Mouse (Mus musculus) stomach, postnatal 0 days (tissue): ENCODE data around the gene Lpar6. TPM values are rescaled to one million over a fixed set of nuclear protein-coding genes. Genes with fewer than 3 reads are reported as not detected.

Source experiments
- ATAC-seq: fragments of 200-750 bp; cut with Nextera tagmentation; 2 replicates; pipeline ENCODE4 v1.8.0; 2017; ENCODE audit not compliant: low FRiP score, low TSS enrichment
- DNase-seq: peaks from one replicate; pipeline ENCODE4 v3.0.0-alpha.2; 2016; ENCODE audit warnings: low spot score
- H3K27ac ChIP-seq: fragments of 300-500 bp; sonication (generic); replicated peaks from 2 replicates; pipeline ENCODE4 v1.5.1; 2014; ENCODE audit warnings: mild to moderate bottlenecking, control low read depth
- H3K27me3 ChIP-seq: fragments of 300-500 bp; sonication (generic); 2 replicates; pipeline ENCODE4 v1.6.1; 2014; ENCODE audit warnings: low read length; ENCODE audit not compliant: control insufficient read depth, insufficient read depth
- H3K36me3 ChIP-seq: fragments of 300-500 bp; sonication (generic); 2 replicates; pipeline ENCODE4 v1.6.1; 2014; ENCODE audit warnings: low read length, mixed read lengths; ENCODE audit not compliant: control insufficient read depth, insufficient read depth
- H3K4me1 ChIP-seq: fragments of 300-500 bp; sonication (generic); replicated peaks from 2 replicates; pipeline ENCODE4 v1.6.1; 2014; ENCODE audit warnings: antibody characterized with exemption; ENCODE audit not compliant: control insufficient read depth, insufficient read depth
- H3K4me2 ChIP-seq: fragments of 300-500 bp; sonication (generic); replicated peaks from 2 replicates; pipeline ENCODE4 v1.6.1; 2014; ENCODE audit warnings: low read depth, mild to moderate bottlenecking, control low read depth, moderate library complexity
- H3K4me3 ChIP-seq: fragments of 300-500 bp; sonication (generic); 2 replicates; pipeline ENCODE4 v1.5.1; 2014; ENCODE audit warnings: low read depth, low read length, control low read depth
- H3K9ac ChIP-seq: fragments of 300-500 bp; sonication (generic); 2 replicates; pipeline ENCODE4 v1.6.1; 2014; ENCODE audit warnings: mild to moderate bottlenecking, low read length, control low read depth, mixed read lengths
- H3K9me3 ChIP-seq: fragments of 300-500 bp; sonication (generic); 2 replicates; pipeline ENCODE4 v1.6.1; 2016; ENCODE audit warnings: low read length; ENCODE audit not compliant: control insufficient read depth
- CTCF ChIP-seq: IDR thresholded peaks from 2 replicates; pipeline ENCODE4 v1.5.1; 2016; ENCODE audit warnings: antibody characterized with exemption, low read depth, mild to moderate bottlenecking, moderate library complexity
- EP300 ChIP-seq: optimal IDR thresholded peaks from 2 replicates; pipeline ENCODE3; 2016; ENCODE audit warnings: antibody characterized with exemption
- WGBS: fragments of 180-500 bp; shearing (Covaris S2); extraction: QIAGEN DNeasy Blood & Tissue Kit; methylation state at CpG from one replicate; pipeline ENCODE4 v1.1.7; 2014; 5-methylcytosine and 5-hydroxymethylcytosine counted together
- microRNA counts: library from miRNA; unstranded; fragments of <30 nt; microRNA quantifications from one replicate; lab custom pipeline; 2015
- microRNA-seq: library from miRNA; unstranded; fragments of <30 nt; microRNA quantifications from one replicate; pipeline ENCODE4, GENCODE M21; 2016
- polyA plus RNA-seq: library from polyadenylated mRNA; unstranded; fragments of >200 nt; fragmentation: Nextera tagmentation; extraction: Ambion mirVana; gene quantifications from 2 replicates; pipeline ENCODE4 v1.2.1, GENCODE M21; 2015

Gene Lpar6
- polyA plus RNA-seq, 1 experiment from 2014 or later: 12.2 TPM

GRCm38 (mm10) chr14:73262210-73262609, 24.5 kb downstream of the Lpar6 start:
- DNase-seq: no peak
- Histone ChIP-seq H3K27me3 (no peaks in the 10 kb centered on the region), H3K4me2 (no peak overlapping the region), H3K4me3 (no peak overlapping the region), H3K9ac (no peak overlapping the region), H3K27ac (no peak overlapping the region), H3K4me1 (no peaks in the 10 kb centered on the region), H3K9me3 (no peaks in the 10 kb centered on the region), H3K36me3 (no peaks in the 10 kb centered on the region)
- no peak for TF ChIP-seq CTCF
- TF ChIP-seq EP300: no peak
- peak; percentile 77 for ATAC-seq
- 76% methylated on average over 9 of the region's 9 CpGs for WGBS

- no peak overlapping the region for H3K4me3 ChIP-seq
- H3K27ac ChIP-seq: no peak overlapping the region
- 86% methylated on average over 3 of the region's 3 CpGs for WGBS
- no peaks in the 10 kb centered on the region for H3K27me3 ChIP-seq
- TF ChIP-seq CTCF (peak; percentile 49), EP300 (no peak)
- H3K4me2 ChIP-seq: no peak overlapping the region
- H3K4me1 ChIP-seq: no peaks in the 10 kb centered on the region
- no peaks in the 10 kb centered on the region for H3K36me3 ChIP-seq
- DNase-seq (no peak), ATAC-seq (no peak)
- no peaks in the 10 kb centered on the region for H3K9me3 ChIP-seq
- no peak overlapping the region for H3K9ac ChIP-seq
These were observed 28.5 kb downstream of the Lpar6 start for GRCm38 (mm10) chr14:73266166-73266565.

GRCm38 (mm10) chr14:73271807-73272206, 34.1 kb downstream of the Lpar6 start:
- H3K27me3 ChIP-seq: no peaks in the 10 kb centered on the region
- H3K9me3 ChIP-seq: no peaks in the 10 kb centered on the region
- H3K9ac ChIP-seq: no peak overlapping the region
- 82% methylated on average over 5 of the region's 5 CpGs for WGBS
- H3K27ac ChIP-seq: no peak overlapping the region
- no peaks in the 10 kb centered on the region for H3K36me3 ChIP-seq
- H3K4me1 ChIP-seq: no peaks in the 10 kb centered on the region
- no peak overlapping the region for H3K4me3 ChIP-seq
- TF ChIP-seq CTCF: no peak
- TF ChIP-seq EP300: no peak
- H3K4me2 ChIP-seq: no peak overlapping the region
- DNase-seq (no peak), ATAC-seq (no peak)

GRCm38 (mm10) chr14:73279096-73279495, 41.4 kb downstream of the Lpar6 start:
- ATAC-seq: no peak
- Histone ChIP-seq H3K9me3 (no peaks in the 10 kb centered on the region), H3K4me3 (no peak overlapping the region), H3K4me1 (no peaks in the 10 kb centered on the region), H3K27me3 (no peaks in the 10 kb centered on the region), H3K9ac (no peak overlapping the region), H3K36me3 (no peaks in the 10 kb centered on the region), H3K4me2 (no peak overlapping the region), H3K27ac (no peak overlapping the region)
- DNase-seq: no peak
- WGBS: 84% methylated on average over 6 of the region's 6 CpGs
- no peak for TF ChIP-seq CTCF
- TF ChIP-seq EP300: no peak

GRCm38 (mm10) chr14:73280996-73281395, 43.3 kb downstream of the Lpar6 start:
- no peaks in the 10 kb centered on the region for H3K4me1 ChIP-seq
- WGBS: 24% methylated on average over 1 of the region's 1 CpGs
- H3K4me2 ChIP-seq: no peak overlapping the region
- H3K9ac ChIP-seq: no peak overlapping the region
- H3K36me3 ChIP-seq: no peaks in the 10 kb centered on the region
- no peaks in the 10 kb centered on the region for H3K27me3 ChIP-seq
- H3K9me3 ChIP-seq: no peaks in the 10 kb centered on the region
- DNase-seq (no peak), ATAC-seq (no peak)
- no peak for TF ChIP-seq EP300
- peak; percentile 70 for TF ChIP-seq CTCF
- H3K4me3 ChIP-seq: no peak overlapping the region
- no peak overlapping the region for H3K27ac ChIP-seq

GRCm38 (mm10) chr14:73289915-73290314, 52.2 kb downstream of the Lpar6 start:
- no peaks in the 10 kb centered on the region for H3K27me3 ChIP-seq
- ATAC-seq: no peak
- no peak overlapping the region for H3K4me2 ChIP-seq
- H3K9me3 ChIP-seq: no peaks in the 10 kb centered on the region
- H3K9ac ChIP-seq: no peak overlapping the region
- H3K4me1 ChIP-seq: no peaks in the 10 kb centered on the region
- H3K27ac ChIP-seq: no peak overlapping the region
- DNase-seq: no peak
- no peak overlapping the region for H3K4me3 ChIP-seq
- WGBS: 87% methylated on average over 2 of the region's 2 CpGs
- no peaks in the 10 kb centered on the region for H3K36me3 ChIP-seq
- TF ChIP-seq EP300: no peak
- TF ChIP-seq CTCF: no peak

- Histone ChIP-seq H3K9me3 (no peaks in the 10 kb centered on the region), H3K27me3 (no peaks in the 10 kb centered on the region), H3K4me2 (no peak overlapping the region), H3K9ac (no peak overlapping the region), H3K4me3 (no peak overlapping the region), H3K36me3 (no peaks in the 10 kb centered on the region), H3K27ac (no peak overlapping the region), H3K4me1 (no peaks in the 10 kb centered on the region)
- ATAC-seq (no peak), DNase-seq (no peak)
- WGBS: 60% methylated on average over 1 of the region's 1 CpGs
- TF ChIP-seq CTCF (no peak), EP300 (no peak)
These were observed 54.7 kb downstream of the Lpar6 start for GRCm38 (mm10) chr14:73292434-73292833.

MicroRNA genes within 50 kb of the gene (microRNA counts, 519-probe panel; counts per million panel counts)
- microRNA mmu-miR-687 (lab: Ali Mortazavi, UCI): not detected

Small RNA genes within 50 kb of the gene (microRNA-seq; reads per million reads assigned to microRNA genes)
- gene Mir687: not detected

Other genes starting within 250 kb of the Lpar6 start
- 0.10 and 0.22 TPM in 2 replicates for gene Cysltr2, start 188.8 kb upstream of the Lpar6 start, polyA plus RNA-seq
- gene Rcbtb2, start 114.9 kb upstream of the Lpar6 start, polyA plus RNA-seq: 42.7 and 44.0 TPM in 2 replicates
- 13.8 and 15.4 TPM in 2 replicates for gene Rb1, start 87.9 kb downstream of the Lpar6 start, polyA plus RNA-seq
- gene Itm2b, start 147.4 kb downstream of the Lpar6 start, polyA plus RNA-seq: 1,381 and 1,408 TPM in 2 replicates